Mouse (Mus musculus): ENCODE measurements around the gene Psmf1. TPM values are rescaled to one million over a fixed set of nuclear protein-coding genes. Genes with fewer than 3 reads are reported as not detected.
A peak's percentile ranks its signal among the peaks of the same experiment; 100 is the strongest.

Psmf1 gene
- total and polyA plus RNA-seq, 2 experiments from 2014 or later = 32.6 to 37.6 TPM

DNA sequence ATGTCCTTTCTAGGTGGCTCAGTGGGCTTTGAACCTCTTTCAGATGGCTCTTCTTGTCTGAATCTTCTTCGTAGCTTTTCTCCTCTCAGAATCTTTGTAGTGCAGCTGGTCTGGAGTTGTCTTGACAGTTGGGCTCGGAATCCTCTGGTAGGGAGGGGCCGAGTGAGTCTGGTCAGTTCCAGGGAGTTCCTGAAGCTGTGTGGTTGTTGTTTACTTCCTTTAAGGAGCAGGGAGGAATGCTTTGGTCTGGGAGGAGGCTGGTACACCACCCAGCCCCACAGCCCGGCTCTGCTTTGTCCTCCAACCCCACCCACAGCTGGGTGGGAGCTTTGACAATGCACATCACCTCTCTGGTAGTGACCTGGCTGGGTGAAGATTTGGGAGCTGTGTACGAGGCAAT, 7.3 kb upstream of the Psmf1 start:
- DNase-seq (ENCODE audit: low spot score) (no peak), ATAC-seq (ENCODE audit: insufficient read depth, low read depth) (no peak)
- WGBS = 61% methylated on average over 5 of the region's 5 CpGs
- no peak overlapping the region for H3K27ac ChIP-seq (ENCODE audit: low read depth)
- no peak overlapping the region for H3K4me2 ChIP-seq (ENCODE audit: low read depth, low read length)
- no peaks in the 10 kb centered on the region for H3K9me3 ChIP-seq (replicated peaks; ENCODE audit: control insufficient read depth, low read length)
- TF ChIP-seq EP300 (IDR thresholded peaks at IDR 0.05; ENCODE audit: low read depth) (no peak), CTCF (IDR thresholded peaks at IDR 0.05; ENCODE audit: low read depth) (no peak)
- no peaks in the 10 kb centered on the region for H3K27me3 ChIP-seq (ENCODE audit: control insufficient read depth, insufficient read depth, low read length)
- H3K36me3 ChIP-seq (replicated peaks; ENCODE audit: control insufficient read depth, insufficient read depth, low read length) = no peaks in the 10 kb centered on the region
- H3K9ac ChIP-seq (replicated peaks; ENCODE audit: low read depth, low read length) = no peak overlapping the region
- no peaks in the 10 kb centered on the region for H3K4me1 ChIP-seq (ENCODE audit: control insufficient read depth, insufficient read depth)
- H3K4me3 ChIP-seq (ENCODE audit: low read depth, low read length) = no peak overlapping the region

DNA sequence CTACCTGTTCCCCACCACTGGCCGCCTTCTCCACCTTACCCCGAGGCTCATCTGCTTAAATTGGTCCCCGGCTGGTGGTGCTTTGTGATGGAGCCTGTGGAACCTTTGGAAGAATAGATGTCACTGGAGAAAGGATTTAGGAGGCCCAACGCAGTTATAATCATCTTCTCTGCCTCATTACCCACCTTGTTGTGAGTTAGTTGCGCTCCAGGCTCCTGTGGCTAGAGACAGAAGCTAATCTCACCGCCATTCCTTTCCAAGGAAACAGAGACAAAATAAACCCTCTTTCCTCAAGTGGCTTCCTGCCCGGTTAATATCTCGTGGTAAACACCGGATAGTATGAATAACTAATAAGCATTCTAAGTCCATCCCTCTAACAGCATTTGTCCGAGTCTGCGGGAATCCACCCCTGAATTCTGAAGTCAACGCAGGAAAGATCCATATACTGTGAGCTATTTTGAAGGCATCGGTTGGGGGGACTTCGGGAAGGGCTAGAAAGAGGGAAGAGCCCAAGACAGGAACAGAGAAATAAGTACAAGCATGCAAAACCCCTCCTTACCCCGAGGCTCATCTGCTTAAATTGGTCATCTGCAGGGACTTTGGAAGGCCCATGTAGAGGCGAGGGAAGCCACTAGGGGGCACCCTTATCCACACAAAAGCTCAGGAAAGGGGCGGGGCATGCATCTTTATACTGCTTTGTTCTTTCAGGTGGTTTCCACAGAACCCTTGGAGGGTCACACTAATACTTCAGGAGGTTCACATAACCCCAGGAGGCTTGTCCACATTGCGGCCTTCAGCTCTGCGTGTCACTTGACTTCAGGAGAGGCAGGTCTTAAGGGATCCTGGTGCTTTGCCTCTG, 4.1 kb upstream of the Psmf1 start:
- 35% methylated on average over 19 of the region's 19 CpGs for WGBS

DNA sequence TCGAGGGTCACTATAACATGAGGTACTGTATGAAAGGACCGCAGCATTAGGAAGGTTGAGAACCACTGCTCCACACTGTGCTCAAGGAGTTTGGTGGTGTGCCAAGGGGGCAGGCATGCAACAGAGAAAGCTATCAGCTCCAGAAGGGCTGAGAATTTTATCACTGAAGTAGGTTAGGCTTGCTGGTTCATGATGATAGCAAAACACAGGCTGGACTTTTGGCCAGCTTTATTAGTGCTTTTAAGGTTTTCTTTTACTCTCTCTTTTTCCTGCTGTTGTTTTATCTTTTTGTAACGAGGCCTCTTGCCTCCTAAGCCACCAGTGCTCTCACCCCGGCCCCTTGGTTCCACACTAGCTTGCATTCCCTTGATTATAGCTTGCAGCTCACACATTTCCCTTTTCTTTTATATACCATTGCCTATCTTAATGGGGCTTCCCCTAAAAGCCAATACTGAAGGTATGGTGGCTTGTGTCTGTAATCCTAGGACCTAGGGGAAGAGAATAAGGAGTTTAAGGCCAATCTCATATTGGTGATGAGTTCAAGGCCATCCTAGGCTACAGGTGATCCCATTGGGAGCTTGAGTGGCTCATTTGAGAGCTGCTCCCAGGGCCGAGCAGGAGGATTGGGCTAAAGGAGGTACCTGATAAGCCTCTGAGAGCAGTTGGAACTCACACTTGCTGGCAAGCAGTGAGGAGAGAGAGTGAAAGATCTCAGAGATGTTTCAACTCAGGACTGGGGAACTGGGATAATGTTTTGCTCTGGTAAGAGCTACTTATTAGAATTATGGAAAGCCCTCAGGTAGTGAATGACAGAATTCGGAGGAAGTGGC, 921 bp downstream of the Psmf1 start:
- Histone ChIP-seq H3K4me2 (ENCODE audit: low read depth, low read length) (no peak overlapping the region), H3K36me3 (replicated peaks; ENCODE audit: control insufficient read depth, insufficient read depth, low read length) (no peaks in the 10 kb centered on the region), H3K4me1 (ENCODE audit: control insufficient read depth, insufficient read depth) (peaks cover 12% of the 10 kb centered on the region; the same call in 1 of the 2 replicates), H3K27me3 (ENCODE audit: control insufficient read depth, insufficient read depth, low read length) (no peaks in the 10 kb centered on the region), H3K4me3 (ENCODE audit: low read depth, low read length) (no peak overlapping the region), H3K9ac (replicated peaks; ENCODE audit: low read depth, low read length) (no peak overlapping the region), H3K9me3 (replicated peaks; ENCODE audit: control insufficient read depth, low read length) (no peaks in the 10 kb centered on the region), H3K27ac (ENCODE audit: low read depth) (no peak overlapping the region)
- WGBS = 52% methylated on average over 6 of the region's 6 CpGs
- no peak for DNase-seq (ENCODE audit: low spot score)
- no peak for TF ChIP-seq EP300 (IDR thresholded peaks at IDR 0.05; ENCODE audit: low read depth)
- no peak for TF ChIP-seq CTCF (IDR thresholded peaks at IDR 0.05; ENCODE audit: low read depth)
- ATAC-seq (ENCODE audit: insufficient read depth, low read depth) = no peak

More for the DNA sequence above, 4.1 kb upstream of the Psmf1 start:
- TF ChIP-seq EP300 (IDR thresholded peaks at IDR 0.05; ENCODE audit: low read depth) (no peak), CTCF (IDR thresholded peaks at IDR 0.05; ENCODE audit: low read depth) (peak; percentile 75)
- H3K4me1 ChIP-seq (ENCODE audit: control insufficient read depth, insufficient read depth) = no peaks in the 10 kb centered on the region
- DNase-seq (ENCODE audit: low spot score) (peak; percentile 44), ATAC-seq (ENCODE audit: insufficient read depth, low read depth) (no peak)
- no peak overlapping the region for H3K4me2 ChIP-seq (ENCODE audit: low read depth, low read length)
- H3K9ac ChIP-seq (replicated peaks; ENCODE audit: low read depth, low read length) = no peak overlapping the region
- no peak overlapping the region for H3K27ac ChIP-seq (ENCODE audit: low read depth)
- H3K4me3 ChIP-seq (ENCODE audit: low read depth, low read length) = no peak overlapping the region
- H3K36me3 ChIP-seq (replicated peaks; ENCODE audit: control insufficient read depth, insufficient read depth, low read length) = no peaks in the 10 kb centered on the region
- no peaks in the 10 kb centered on the region for H3K27me3 ChIP-seq (ENCODE audit: control insufficient read depth, insufficient read depth, low read length)
- no peaks in the 10 kb centered on the region for H3K9me3 ChIP-seq (replicated peaks; ENCODE audit: control insufficient read depth, low read length)

DNA sequence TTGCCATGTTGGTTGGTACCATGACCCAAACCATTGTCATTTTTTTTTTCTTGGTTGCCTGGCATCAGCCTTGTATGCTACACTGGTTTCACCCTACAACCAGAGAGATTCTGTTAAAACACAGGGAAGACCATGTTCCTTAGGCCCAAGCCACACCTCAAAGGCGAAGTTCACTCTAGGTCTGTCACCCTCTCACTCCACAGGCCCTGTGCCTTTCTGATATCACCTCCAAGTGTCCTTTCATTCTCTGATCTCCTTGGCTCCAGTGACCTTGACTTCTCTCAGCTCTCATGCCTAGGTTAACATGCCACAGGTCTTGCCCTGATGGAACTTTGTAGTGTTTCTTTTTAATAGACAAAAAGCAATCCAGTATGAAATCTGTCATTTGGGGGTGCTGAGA, 1.9 kb downstream of the Psmf1 start:
- Histone ChIP-seq H3K36me3 (replicated peaks; ENCODE audit: control insufficient read depth, insufficient read depth, low read length) (no peaks in the 10 kb centered on the region), H3K9ac (replicated peaks; ENCODE audit: low read depth, low read length) (no peak overlapping the region), H3K9me3 (replicated peaks; ENCODE audit: control insufficient read depth, low read length) (no peaks in the 10 kb centered on the region), H3K4me2 (ENCODE audit: low read depth, low read length) (no peak overlapping the region), H3K27me3 (ENCODE audit: control insufficient read depth, insufficient read depth, low read length) (no peaks in the 10 kb centered on the region), H3K4me3 (ENCODE audit: low read depth, low read length) (no peak overlapping the region), H3K4me1 (ENCODE audit: control insufficient read depth, insufficient read depth) (peaks cover 12% of the 10 kb centered on the region; the same call in 1 of the 2 replicates), H3K27ac (ENCODE audit: low read depth) (no peak overlapping the region)
- 93% methylated on average over 1 of the region's 1 CpGs for WGBS
- TF ChIP-seq EP300 (IDR thresholded peaks at IDR 0.05; ENCODE audit: low read depth) (no peak), CTCF (IDR thresholded peaks at IDR 0.05; ENCODE audit: low read depth) (no peak)
- DNase-seq (ENCODE audit: low spot score) (no peak), ATAC-seq (ENCODE audit: insufficient read depth, low read depth) (no peak)

DNA sequence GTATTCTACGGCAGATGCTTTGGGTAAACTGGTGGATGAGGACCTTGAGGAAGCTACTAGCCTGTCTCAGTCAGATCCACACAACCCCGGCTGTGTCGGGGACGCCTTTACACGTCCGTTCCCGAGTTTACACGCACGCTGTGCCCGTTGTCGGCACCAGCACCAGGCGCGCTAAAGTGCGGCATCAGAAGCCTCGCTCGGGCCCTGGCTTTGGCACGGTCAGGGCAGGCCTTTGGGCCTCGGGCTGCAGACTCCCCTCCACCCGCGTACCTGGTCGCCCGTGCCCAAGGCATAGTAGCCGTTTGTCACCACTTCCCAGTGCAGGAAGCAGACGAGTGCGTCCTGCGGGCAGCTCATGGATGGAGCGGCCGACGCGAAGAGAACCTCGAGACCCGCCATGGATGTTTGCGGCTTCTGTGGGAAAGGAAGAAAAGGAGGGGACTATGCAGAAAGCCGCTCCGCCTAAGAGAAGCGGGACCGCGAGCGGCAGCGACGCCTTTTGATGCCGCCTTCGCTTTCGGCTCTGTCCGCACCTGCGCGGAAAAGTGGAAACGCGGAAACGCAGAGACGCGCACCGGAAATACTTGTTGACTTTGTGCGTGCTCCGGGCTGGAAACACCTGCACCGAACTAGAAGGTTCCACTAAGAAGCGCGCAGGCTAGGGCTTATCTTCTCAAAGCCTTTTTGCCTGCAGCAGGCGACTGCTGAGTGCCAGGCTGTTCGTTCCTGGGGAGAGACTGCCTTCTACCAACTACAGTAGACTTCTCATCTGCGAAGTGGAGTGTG, 3.1 kb downstream of the Psmf1 start:
- under 1% methylated on average over 61 of the region's 61 CpGs for WGBS
- no peaks in the 10 kb centered on the region for H3K9me3 ChIP-seq (replicated peaks; ENCODE audit: control insufficient read depth, low read length)

More for the DNA sequence above, 3.1 kb downstream of the Psmf1 start:
- peak; percentile 82 for DNase-seq (ENCODE audit: low spot score)
- Histone ChIP-seq H3K4me3 (ENCODE audit: low read depth, low read length) (peak overlapping the region; percentile 93), H3K4me1 (ENCODE audit: control insufficient read depth, insufficient read depth) (peaks cover 12% of the 10 kb centered on the region; the same call in 1 of the 2 replicates), H3K4me2 (ENCODE audit: low read depth, low read length) (peak overlapping the region; percentile 92), H3K27ac (ENCODE audit: low read depth) (peak overlapping the region; percentile 72), H3K27me3 (ENCODE audit: control insufficient read depth, insufficient read depth, low read length) (no peaks in the 10 kb centered on the region), H3K36me3 (replicated peaks; ENCODE audit: control insufficient read depth, insufficient read depth, low read length) (no peaks in the 10 kb centered on the region), H3K9ac (replicated peaks; ENCODE audit: low read depth, low read length) (peak overlapping the region; percentile 80)
- peak; percentile 88 for ATAC-seq (ENCODE audit: insufficient read depth, low read depth)
- TF ChIP-seq EP300 (IDR thresholded peaks at IDR 0.05; ENCODE audit: low read depth) (no peak), CTCF (IDR thresholded peaks at IDR 0.05; ENCODE audit: low read depth) (no peak)
